Mouse (Mus musculus) megakaryocyte, embryonic 14.5 days (primary cell): ENCODE data around the gene Fbxo3.

Experiments used
- FLI1 ChIP-seq: IDR thresholded peaks from 2 replicates; pipeline ENCODE4 v1.6.1; 2012; ENCODE audit warnings: low read length, inconsistent platforms, mixed read lengths
- GATA1 ChIP-seq: IDR thresholded peaks from 3 replicates; pipeline ENCODE4 v1.6.1; 2012; ENCODE audit warnings: mixed read lengths, low read length, inconsistent platforms, borderline replicate concordance

GRCm38 (mm10) chr2:104059786-104060185 is 32.3 kb downstream of the Fbxo3 start:
- TF ChIP-seq GATA1 (no peak), FLI1 (no peak)
